Mouse (Mus musculus): ENCODE data around the gene Tcf20. TPM values are rescaled to one million over a fixed set of nuclear protein-coding genes. Genes with fewer than 3 reads are reported as not detected.

Gene Tcf20
- polyA plus RNA-seq, 2 experiments: 14.6 to 28.9 TPM

GRCm38 (mm10) chr15:82911001-82911964, 76.4 kb downstream of the Tcf20 start:
- DNase-seq (ENCODE audit: low spot score) (no peak), ATAC-seq (ENCODE audit: low FRiP score, low read depth) (peak; percentile 29; the same call in 1 of the 2 replicates)
- WGBS: 15% methylated on average over 39 of the region's 44 CpGs

GRCm38 (mm10) chr15:82910596-82910995, 77.1 kb downstream of the Tcf20 start:
- no peak for TF ChIP-seq POLR2A (IDR thresholded peaks at IDR 0.05; ENCODE audit: borderline replicate concordance, extremely low read depth, insufficient read depth, insufficient read length)
- WGBS: 54% methylated on average over 2 of the region's 2 CpGs
- no peak for DNase-seq (ENCODE audit: low spot score)
- no peak overlapping the region for H3K4me2 ChIP-seq (replicated peaks; ENCODE audit: low read depth, low read length, severe bottlenecking)
- no peaks in the 10 kb centered on the region for H3K27me3 ChIP-seq (ENCODE audit: control insufficient read depth, insufficient read depth, low read length)
- no peak for ATAC-seq (ENCODE audit: low FRiP score, low read depth)
- H3K27ac ChIP-seq (replicated peaks; ENCODE audit: low read depth, low read length): no peak overlapping the region
- no peaks in the 10 kb centered on the region for H3K9me3 ChIP-seq (ENCODE audit: control insufficient read depth, low read length)
- H3K4me1 ChIP-seq (ENCODE audit: control insufficient read depth, insufficient read depth, low read length): peaks cover 23% of the 10 kb centered on the region
- H3K9ac ChIP-seq (ENCODE audit: low read depth, low read length, severe bottlenecking): no peak overlapping the region
- no peaks in the 10 kb centered on the region for H3K36me3 ChIP-seq (ENCODE audit: control insufficient read depth, insufficient read depth, low read length)
- H3K4me3 ChIP-seq (replicated peaks; ENCODE audit: low read length): no peak overlapping the region

More at GRCm38 (mm10) chr15:82911001-82911964, 76.4 kb downstream of the Tcf20 start:
- peaks cover 27% of the 10 kb centered on the region for H3K4me1 ChIP-seq (ENCODE audit: control insufficient read depth, insufficient read depth, low read length)
- no peaks in the 10 kb centered on the region for H3K9me3 ChIP-seq (ENCODE audit: control insufficient read depth, low read length)
- no peaks in the 10 kb centered on the region for H3K27me3 ChIP-seq (ENCODE audit: control insufficient read depth, insufficient read depth, low read length)
- no peaks in the 10 kb centered on the region for H3K36me3 ChIP-seq (ENCODE audit: control insufficient read depth, insufficient read depth, low read length)
- peak overlapping the region; percentile 66 for H3K4me2 ChIP-seq (replicated peaks; ENCODE audit: low read depth, low read length, severe bottlenecking)
- TF ChIP-seq POLR2A (IDR thresholded peaks at IDR 0.05; ENCODE audit: borderline replicate concordance, extremely low read depth, insufficient read depth, insufficient read length): no peak
- peak overlapping the region; percentile 21 for H3K4me3 ChIP-seq (replicated peaks; ENCODE audit: low read length)
- H3K27ac ChIP-seq (replicated peaks; ENCODE audit: low read depth, low read length): no peak overlapping the region
- H3K9ac ChIP-seq (ENCODE audit: low read depth, low read length, severe bottlenecking): peak overlapping the region; percentile 47

- H3K4me3 ChIP-seq (replicated peaks; ENCODE audit: low read length): no peak overlapping the region
- no peaks in the 10 kb centered on the region for H3K9me3 ChIP-seq (ENCODE audit: control insufficient read depth, low read length)
- no peaks in the 10 kb centered on the region for H3K36me3 ChIP-seq (ENCODE audit: control insufficient read depth, insufficient read depth, low read length)
- no peak for TF ChIP-seq POLR2A (IDR thresholded peaks at IDR 0.05; ENCODE audit: borderline replicate concordance, extremely low read depth, insufficient read depth, insufficient read length)
- DNase-seq (ENCODE audit: low spot score) (no peak), ATAC-seq (ENCODE audit: low FRiP score, low read depth) (no peak)
- peaks cover 23% of the 10 kb centered on the region for H3K4me1 ChIP-seq (ENCODE audit: control insufficient read depth, insufficient read depth, low read length)
- H3K27ac ChIP-seq (replicated peaks; ENCODE audit: low read depth, low read length): no peak overlapping the region
- no peak overlapping the region for H3K4me2 ChIP-seq (replicated peaks; ENCODE audit: low read depth, low read length, severe bottlenecking)
- H3K9ac ChIP-seq (ENCODE audit: low read depth, low read length, severe bottlenecking): no peak overlapping the region
- WGBS: 66% methylated on average over 4 of the region's 4 CpGs
- no peaks in the 10 kb centered on the region for H3K27me3 ChIP-seq (ENCODE audit: control insufficient read depth, insufficient read depth, low read length)
Measured at GRCm38 (mm10) chr15:82909791-82910190, 77.9 kb downstream of the Tcf20 start.

GRCm38 (mm10) chr15:82908521-82908920, 79.2 kb downstream of the Tcf20 start:
- peaks cover 23% of the 10 kb centered on the region for H3K4me1 ChIP-seq (ENCODE audit: control insufficient read depth, insufficient read depth, low read length)
- no peaks in the 10 kb centered on the region for H3K9me3 ChIP-seq (ENCODE audit: control insufficient read depth, low read length)
- H3K9ac ChIP-seq (ENCODE audit: low read depth, low read length, severe bottlenecking): no peak overlapping the region
- H3K27ac ChIP-seq (replicated peaks; ENCODE audit: low read depth, low read length): no peak overlapping the region
- no peak for DNase-seq (ENCODE audit: low spot score)
- no peak overlapping the region for H3K4me2 ChIP-seq (replicated peaks; ENCODE audit: low read depth, low read length, severe bottlenecking)
- H3K27me3 ChIP-seq (ENCODE audit: control insufficient read depth, insufficient read depth, low read length): no peaks in the 10 kb centered on the region
- no peak for TF ChIP-seq POLR2A (IDR thresholded peaks at IDR 0.05; ENCODE audit: borderline replicate concordance, extremely low read depth, insufficient read depth, insufficient read length)
- no peak for ATAC-seq (ENCODE audit: low FRiP score, low read depth)
- no peak overlapping the region for H3K4me3 ChIP-seq (replicated peaks; ENCODE audit: low read length)
- 18% methylated on average over 2 of the region's 2 CpGs for WGBS
- no peaks in the 10 kb centered on the region for H3K36me3 ChIP-seq (ENCODE audit: control insufficient read depth, insufficient read depth, low read length)

- ATAC-seq (ENCODE audit: low FRiP score, low read depth): no peak
- no peaks in the 10 kb centered on the region for H3K9me3 ChIP-seq (ENCODE audit: control insufficient read depth, low read length)
- WGBS: 81% methylated on average over 5 of the region's 5 CpGs
Measured at GRCm38 (mm10) chr15:82907306-82907705, 80.4 kb downstream of the Tcf20 start.

More at GRCm38 (mm10) chr15:82907306-82907705, 80.4 kb downstream of the Tcf20 start:
- no peaks in the 10 kb centered on the region for H3K36me3 ChIP-seq (ENCODE audit: control insufficient read depth, insufficient read depth, low read length)
- no peak overlapping the region for H3K4me3 ChIP-seq (replicated peaks; ENCODE audit: low read length)
- H3K27me3 ChIP-seq (ENCODE audit: control insufficient read depth, insufficient read depth, low read length): no peaks in the 10 kb centered on the region
- peaks cover 19% of the 10 kb centered on the region for H3K4me1 ChIP-seq (ENCODE audit: control insufficient read depth, insufficient read depth, low read length)
- no peak overlapping the region for H3K27ac ChIP-seq (replicated peaks; ENCODE audit: low read depth, low read length)
- H3K9ac ChIP-seq (ENCODE audit: low read depth, low read length, severe bottlenecking): no peak overlapping the region
- TF ChIP-seq POLR2A (IDR thresholded peaks at IDR 0.05; ENCODE audit: borderline replicate concordance, extremely low read depth, insufficient read depth, insufficient read length): no peak
- H3K4me2 ChIP-seq (replicated peaks; ENCODE audit: low read depth, low read length, severe bottlenecking): no peak overlapping the region
- no peak for DNase-seq (ENCODE audit: low spot score)

All from limb, embryonic 14.5 days (tissue).